Mouse (Mus musculus) ZHBTc4 (cell line): ENCODE results near the gene Nab2.

ENCODE experiments used
- DNase-seq: peaks from one replicate; pipeline ENCODE4 v3.0.0-alpha.2; 2011; ENCODE audit warnings: low read depth, low spot score

Nab2 gene

GRCm38 (mm10) chr10:127668093-127669050 is at the start of gene Nab2:
Gene Nab2 (minus strand): TSS chr10:127668568.
- DNase-seq = peak; percentile 56

- DNase-seq = no peak
These were observed 44.4 kb upstream of the Nab2 start for GRCm38 (mm10) chr10:127712736-127713135.

- DNase-seq = no peak
These were observed 42.0 kb upstream of the Nab2 start for GRCm38 (mm10) chr10:127710331-127710730.

- no peak for DNase-seq
These were observed 40.5 kb upstream of the Nab2 start for GRCm38 (mm10) chr10:127708850-127709370.

DNA sequence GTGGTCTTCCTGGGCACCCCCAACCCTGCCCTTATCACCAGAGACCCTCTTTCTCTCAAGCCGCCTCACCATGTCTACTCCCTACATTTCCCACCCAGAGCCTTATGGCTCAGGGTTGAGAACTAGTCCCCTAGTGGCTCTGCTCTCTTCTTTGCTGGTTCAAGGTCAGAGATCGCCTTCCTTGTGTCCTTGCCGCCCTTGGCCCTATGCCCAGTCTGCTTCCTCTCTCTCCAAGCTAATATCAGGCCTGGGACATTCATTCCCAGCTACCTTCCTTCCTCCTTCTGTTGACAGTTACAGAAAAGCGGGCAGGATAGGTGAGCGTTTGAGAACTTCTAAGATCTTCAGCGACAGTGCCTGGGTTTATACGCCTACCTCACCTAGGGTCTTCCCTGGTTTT is 39.4 kb upstream of the Nab2 start:
- DNase-seq = no peak

GRCm38 (mm10) chr10:127705783-127706182 is 37.4 kb upstream of the Nab2 start:
- DNase-seq = no peak

- peak; percentile 44 for DNase-seq
These were observed 36.4 kb upstream of the Nab2 start, which contains the start of gene Myo1a for GRCm38 (mm10) chr10:127704766-127705220. Gene Myo1a (plus strand): TSS chr10:127705170.

DNA sequence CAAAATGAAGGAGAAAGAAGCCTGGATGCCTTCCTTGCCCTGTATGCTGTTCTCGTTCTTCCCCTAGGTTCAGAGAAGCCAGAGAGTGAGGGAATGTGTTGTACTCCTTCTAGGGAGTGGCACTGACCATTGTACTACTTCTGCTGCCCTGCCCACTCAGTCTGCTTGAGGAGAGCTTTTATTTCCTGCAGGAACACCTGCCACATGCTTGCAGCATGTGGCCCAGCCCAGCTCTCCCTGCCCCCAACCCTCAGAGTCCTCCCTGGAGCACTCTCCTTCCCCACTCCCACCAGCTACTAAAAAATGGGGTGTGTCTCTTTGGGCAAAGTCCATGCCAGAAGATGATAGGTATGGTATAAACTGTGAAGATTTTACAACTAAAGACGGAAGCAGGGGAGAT is 35.9 kb upstream of the Nab2 start:
- no peak for DNase-seq

GRCm38 (mm10) chr10:127703299-127703698 is 34.9 kb upstream of the Nab2 start:
- DNase-seq = peak; percentile 73

DNA sequence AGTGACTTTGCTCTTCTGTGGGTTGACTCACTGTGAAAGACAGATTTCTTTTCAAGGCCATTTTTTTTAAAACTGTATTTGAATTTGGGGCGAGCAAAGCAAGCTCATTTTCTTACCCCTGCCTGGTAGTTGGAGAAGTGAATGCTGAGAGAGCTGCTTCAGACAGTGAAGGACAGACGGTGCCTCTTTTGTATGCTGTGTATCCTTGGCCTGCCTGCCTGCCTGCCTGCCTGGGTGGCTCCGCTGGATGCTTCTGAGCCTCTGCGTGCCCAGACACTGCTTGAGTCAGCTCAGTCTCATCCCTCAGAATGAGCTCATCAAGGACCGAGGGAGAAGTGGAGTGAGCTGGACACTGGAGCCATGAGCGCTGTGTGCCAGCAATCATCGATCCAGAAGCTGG is 30.6 kb upstream of the Nab2 start:
- DNase-seq = no peak

DNA sequence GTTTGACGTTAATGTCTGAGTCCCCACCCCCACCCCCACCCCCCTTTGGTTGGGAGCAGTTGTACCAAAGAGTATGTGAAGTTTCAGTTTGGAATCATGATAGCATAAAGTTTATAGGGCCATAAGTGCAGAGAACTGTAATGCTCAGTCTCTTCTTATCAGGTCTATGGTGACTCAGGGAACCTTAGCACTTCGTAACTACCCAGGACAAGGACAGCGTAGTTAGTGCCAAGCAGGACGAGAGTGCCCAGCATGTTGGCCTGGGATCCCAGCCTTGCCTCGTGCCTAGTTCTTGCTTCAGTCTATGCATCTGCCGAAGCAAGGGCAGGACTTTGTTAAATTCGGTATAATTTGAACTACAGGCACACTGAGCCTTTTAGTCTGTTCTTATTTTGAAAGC is 27.4 kb upstream of the Nab2 start:
- DNase-seq = no peak

GRCm38 (mm10) chr10:127694636-127695035 is 26.3 kb upstream of the Nab2 start:
- DNase-seq = no peak

DNA sequence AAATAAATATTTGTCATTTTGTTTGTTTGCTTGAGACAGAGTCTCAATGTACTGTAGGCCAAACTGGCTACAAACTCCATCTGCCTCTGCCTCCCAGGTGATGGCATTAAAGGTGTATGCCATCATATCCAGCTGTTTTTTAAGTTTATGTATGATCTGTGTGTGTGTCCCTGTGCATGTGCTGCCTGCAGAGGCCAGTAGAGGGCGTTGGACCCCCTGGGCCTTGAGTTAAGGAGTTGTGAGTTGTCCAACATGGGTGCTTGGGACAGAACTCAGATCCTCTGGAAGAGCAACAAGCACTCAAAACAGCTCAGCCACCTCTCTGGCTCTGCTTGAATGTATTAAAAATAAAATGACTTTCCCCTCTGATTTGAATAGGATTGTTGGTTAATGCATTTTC is 22.7 kb upstream of the Nab2 start:
- peak; percentile 63 for DNase-seq

DNA sequence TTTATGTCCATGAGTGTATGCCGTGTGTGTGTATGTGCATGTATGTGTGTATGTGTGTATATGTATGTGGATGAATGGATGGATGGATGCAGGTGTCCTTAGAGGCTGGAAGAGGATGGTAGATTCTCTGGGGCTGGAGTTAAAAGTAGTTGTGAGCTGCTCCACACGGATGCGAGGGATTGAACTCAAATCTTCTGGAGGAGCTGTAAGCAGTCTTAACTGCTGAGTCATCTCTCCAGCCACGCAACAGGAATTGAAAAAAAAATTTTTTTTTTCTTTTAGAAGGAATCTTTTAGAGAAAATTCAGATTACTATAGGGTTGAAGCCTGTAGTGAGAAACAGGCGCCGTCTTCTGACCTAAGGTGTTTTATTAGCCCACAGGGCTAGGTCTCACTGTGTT is 14.5 kb upstream of the Nab2 start:
- no peak for DNase-seq

GRCm38 (mm10) chr10:127679881-127680280 is 11.5 kb upstream of the Nab2 start:
- DNase-seq = no peak

- DNase-seq = no peak
These were observed 10.8 kb upstream of the Nab2 start for GRCm38 (mm10) chr10:127679208-127679607.

- peak; percentile 88 for DNase-seq
These were observed 9.4 kb upstream of the Nab2 start for GRCm38 (mm10) chr10:127677591-127678336.

GRCm38 (mm10) chr10:127676691-127677548 is 8.6 kb upstream of the Nab2 start:
- DNase-seq = peak; percentile 99

- no peak for DNase-seq
These were observed 7.6 kb upstream of the Nab2 start for GRCm38 (mm10) chr10:127675859-127676398.

- peak; percentile 89 for DNase-seq
These were observed 6.6 kb upstream of the Nab2 start for GRCm38 (mm10) chr10:127674794-127675522.
